28 mouse cellular contexts compared by ENCODE assay signal in the genomic region with DNA sequence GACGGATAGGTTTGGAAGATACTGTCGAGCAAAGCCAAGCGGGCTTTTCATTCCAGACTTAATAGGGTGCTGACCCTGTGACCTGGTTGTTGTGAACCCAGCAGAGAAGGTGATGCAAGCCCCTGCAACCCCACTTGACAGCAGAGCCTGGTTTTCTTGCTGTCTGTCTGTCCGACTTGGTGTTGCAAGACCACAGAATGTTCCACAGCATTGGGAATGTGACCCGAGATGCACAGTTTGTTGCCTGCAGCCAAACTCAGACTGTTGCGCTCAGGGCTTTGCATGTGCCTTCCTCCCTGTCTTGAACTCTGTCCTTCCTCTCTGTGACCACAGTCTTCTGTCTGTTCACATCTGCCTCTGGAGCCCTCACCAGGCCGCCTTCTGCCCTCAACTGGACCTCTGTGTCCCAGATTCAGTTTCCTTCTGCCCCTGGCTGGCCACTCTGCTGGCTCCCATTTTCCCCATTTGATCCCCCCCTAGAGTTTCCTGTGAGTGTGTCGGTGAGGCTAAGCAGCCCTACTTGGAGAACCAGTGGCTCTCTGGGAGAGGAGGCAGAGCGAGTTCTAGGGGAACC. TPM values are rescaled to one million over a fixed set of nuclear protein-coding genes. Genes with fewer than 3 reads are reported as not detected.
A peak's percentile ranks its signal among the peaks of the same experiment; 100 is the strongest.
DNase-seq lines count a peak whose midpoint lies in the region; ATAC-seq and TF ChIP-seq lines count a peak whose summit lies in the region.
"Had no signal": no experiment of that assay in that cellular context is flagged by ENCODE, and none has a peak within 500 bp of the region (broad histone marks: within the 10 kb centered on the region; RNA-seq: fewer than 3 reads in every experiment).

No protein-coding gene starts in this region.

- no peak for TF ChIP-seq RAD21 in MEL (IDR thresholded peaks at IDR 0.05; ENCODE audit: low read depth, low read length)

- peaks cover 6% of the 10 kb centered on the region; the same call in 1 of the 2 replicates for H3K4me1 ChIP-seq in heart, embryonic 12.5 days (replicated peaks)
- H3K4me1 ChIP-seq in MEL (ENCODE audit: control insufficient read depth in 1 of 2, insufficient read depth in 2 of 2, low read length in 2 of 2): peaks cover 8 to 14% of the 10 kb centered on the region in 2 experiments; a peak in 3 of 4 replicates
- peaks cover 33% of the 10 kb centered on the region for H3K4me1 ChIP-seq in megakaryocyte, embryonic 14.5 days
- H3K4me1 ChIP-seq: embryonic facial prominence, embryonic 13.5 days; midbrain, embryonic 12.5 days; neural tube, embryonic 13.5 days had no signal

- no peaks in the 10 kb centered on the region for H3K36me3 ChIP-seq in heart, embryonic 12.5 days
- H3K36me3 ChIP-seq in MEL (ENCODE audit: control insufficient read depth in 1 of 2, insufficient read depth in 2 of 2, low read length in 2 of 2): peaks cover 0 to 5% of the 10 kb centered on the region in 2 experiments; a peak in 2 of 4 replicates
- no peaks in the 10 kb centered on the region for H3K36me3 ChIP-seq in megakaryocyte, embryonic 14.5 days (replicated peaks; ENCODE audit: low read length)
- H3K36me3 ChIP-seq: embryonic facial prominence, embryonic 13.5 days; midbrain, embryonic 12.5 days; neural tube, embryonic 13.5 days had no signal

- H3K79me2 ChIP-seq in MEL (ENCODE audit: control insufficient read depth, insufficient read depth, low read length, poor library complexity): no peaks in the 10 kb centered on the region

- TF ChIP-seq CTCF in MEL (IDR thresholded peaks at IDR 0.05 in 2 of 3, conservative IDR thresholded peaks at IDR 0.05 in 1 of 3; ENCODE audit: control insufficient read depth in 1 of 3, insufficient read depth in 1 of 3, low read depth in 2 of 3, low read length in 3 of 3, poor library complexity in 1 of 3, severe bottlenecking in 1 of 3): no peak

- H3K4me2 ChIP-seq in heart, embryonic 12.5 days: no peak overlapping the region
- H3K4me2 ChIP-seq: embryonic facial prominence, embryonic 13.5 days; midbrain, embryonic 12.5 days; neural tube, embryonic 13.5 days had no signal

- no peak for TF ChIP-seq POLR2A in MEL (IDR thresholded peaks at IDR 0.05; ENCODE audit: control insufficient read depth in 1 of 2, insufficient read depth in 1 of 2, low read depth in 1 of 2, low read length in 2 of 2, poor library complexity in 1 of 2)

- TF ChIP-seq EP300 in MEL (IDR thresholded peaks at IDR 0.05; ENCODE audit: low read depth in 1 of 2, low read length in 2 of 2): no peak

- no peak overlapping the region for H3K27ac ChIP-seq in heart, embryonic 12.5 days (ENCODE audit: poor library complexity, severe bottlenecking)
- no peak overlapping the region for H3K27ac ChIP-seq in MEL (ENCODE audit: control insufficient read depth, low read depth, low read length)
- H3K27ac ChIP-seq: embryonic facial prominence, embryonic 13.5 days; heart, embryonic 10.5 days; left cerebral cortex, adult 2 months; liver, embryonic 14.5 days; midbrain, embryonic 12.5 days; neural tube, embryonic 13.5 days had no signal

- peak; percentile 93 for DNase-seq in heart, adult 11 months
- no peak for DNase-seq in MEL (ENCODE audit: low read depth, low spot score)
- DNase-seq in embryo, embryonic 10.5 days (ENCODE audit: low spot score): no peak
- DNase-seq in kidney, adult 18-20 months: no peak
- DNase-seq: cerebellum, adult 18-20 months; gastrocnemius, postnatal 25 days; heart, postnatal 10 days; kidney, adult 9 months; kidney, postnatal 25 days; left cerebral cortex, postnatal 4 days; lung, postnatal 14 days; right cerebral cortex, adult 18-20 months; spleen, adult 18-20 months; thymus, adult 18-20 months had no signal

- 76% methylated on average over 9 of the region's 9 CpGs for WGBS in heart, embryonic 12.5 days

- H3K27me3 ChIP-seq in heart, embryonic 12.5 days (replicated peaks): no peaks in the 10 kb centered on the region
- H3K27me3 ChIP-seq in MEL (ENCODE audit: control insufficient read depth in 1 of 2, insufficient read depth in 2 of 2, low read length in 2 of 2): no peaks in the 10 kb centered on the region
- peaks cover 19% of the 10 kb centered on the region for H3K27me3 ChIP-seq in megakaryocyte, embryonic 14.5 days (replicated peaks)
- H3K27me3 ChIP-seq: embryonic facial prominence, embryonic 13.5 days; midbrain, embryonic 12.5 days; neural tube, embryonic 13.5 days had no signal

- no peaks in the 10 kb centered on the region for H3K9me3 ChIP-seq in heart, embryonic 12.5 days (replicated peaks)
- no peaks in the 10 kb centered on the region for H3K9me3 ChIP-seq in MEL (replicated peaks; ENCODE audit: insufficient read depth, low read length)
- no peaks in the 10 kb centered on the region for H3K9me3 ChIP-seq in megakaryocyte, embryonic 14.5 days
- H3K9me3 ChIP-seq: embryonic facial prominence, embryonic 13.5 days; G1E; heart, embryonic 10.5 days; midbrain, embryonic 12.5 days; neural tube, embryonic 13.5 days had no signal

- no peak overlapping the region for H3K9ac ChIP-seq in heart, embryonic 12.5 days
- H3K9ac ChIP-seq in MEL (ENCODE audit: control insufficient read depth, low read depth, low read length, poor library complexity, severe bottlenecking): peak overlapping the region; percentile 8; the same call in 1 of the 2 replicates
- H3K9ac ChIP-seq: embryonic facial prominence, embryonic 13.5 days; liver, embryonic 14.5 days; midbrain, embryonic 12.5 days; neural tube, embryonic 13.5 days had no signal

- H3K4me3 ChIP-seq in heart, embryonic 12.5 days: no peak overlapping the region
- no peak overlapping the region for H3K4me3 ChIP-seq in MEL (ENCODE audit: control insufficient read depth in 1 of 2, insufficient read depth in 1 of 2, low read depth in 2 of 2, low read length in 2 of 2)
- peak overlapping the region; percentile 4 for H3K4me3 ChIP-seq in megakaryocyte, embryonic 14.5 days (replicated peaks)
- H3K4me3 ChIP-seq: embryonic facial prominence, embryonic 13.5 days; heart, embryonic 10.5 days; left cerebral cortex, adult 2 months; midbrain, embryonic 12.5 days; neural tube, embryonic 13.5 days had no signal

- no peak for ATAC-seq in heart, embryonic 12.5 days (ENCODE audit: insufficient number of reproducible peaks, low FRiP score)
- ATAC-seq in granulocyte monocyte progenitor cell, adult 5-6 weeks (replicated peaks; ENCODE audit: poor library complexity, severe bottlenecking): peak; percentile 51
- ATAC-seq in erythroblast, adult 5-6 weeks (replicated peaks; ENCODE audit: low FRiP score, poor library complexity, severe bottlenecking): no peak
- ATAC-seq: forebrain, embryonic 16.5 days had no signal

TF ChIP-seq in MEL, 35 proteins besides CTCF, POLR2A, EP300 and RAD21 (continues in another document):
- TF ChIP-seq MEF2A (IDR thresholded peaks at IDR 0.05; ENCODE audit: extremely low read depth, insufficient replicate concordance, low read depth, low read length, poor library complexity, severe bottlenecking): no peak

RNA-seq across cellular contexts. Expression of a gene that starts 16.8 kb away (rescaled TPM):
- polyA plus RNA-seq in heart, embryonic 12.5 days (2016; fragmentation: Nextera tagmentation; extraction: Ambion mirVana): 0.87 and 1.1 TPM in 2 replicates
- total RNA-seq in MEL (2012; rRNA removed): 111 and 136 TPM in 2 replicates
- 100 to 1,000 TPM; 102 to 121 TPM for polyA plus RNA-seq in MEL (2012; ENCODE audit: insufficient read depth in 1 of 2, insufficient read length in 2 of 2, low read depth in 1 of 2, low replicate concordance in 2 of 2, missing spikeins in 1 of 2)
- 32.5 and 43.1 TPM in 2 replicates for total RNA-seq in granulocyte monocyte progenitor cell, adult 5-6 weeks (2014; fragmentation: Nextera tagmentation)
- 111 and 115 TPM in 2 replicates for total RNA-seq in granulocyte monocyte progenitor cell, adult 5-6 weeks (2017)
- polyA plus RNA-seq in megakaryocyte, embryonic 14.5 days (2012; ENCODE audit: insufficient read depth, low replicate concordance): 10.1 and 13.2 TPM in 2 replicates
- total RNA-seq in erythroblast, adult 5-6 weeks (2015; ENCODE audit: low replicate concordance): 2.9 and 22.8 TPM in 2 replicates
- total RNA-seq in erythroblast, adult 5-6 weeks (2017; ENCODE audit: low replicate concordance): 36.4 and 49.5 TPM in 2 replicates

RNA-seq across cellular contexts. Expression of a gene that starts 39.6 kb away (rescaled TPM):
- 0.46 TPM in 1 of 2 replicates, not detected in the other for polyA plus RNA-seq in heart, embryonic 12.5 days (2016; fragmentation: Nextera tagmentation; extraction: Ambion mirVana)
- 0.26 and 0.81 TPM in 2 replicates for total RNA-seq in MEL (2012; rRNA removed)
- 1 to 10 TPM in 1 of 2 experiments, not detected in 1; 2.8 TPM for polyA plus RNA-seq in MEL (2012; ENCODE audit: insufficient read depth in 1 of 2, insufficient read length in 2 of 2, low read depth in 1 of 2, low replicate concordance in 2 of 2, missing spikeins in 1 of 2)
- not detected in 2 replicates for total RNA-seq in granulocyte monocyte progenitor cell, adult 5-6 weeks (2014; fragmentation: Nextera tagmentation)
- 3.2 TPM in 1 of 2 replicates, not detected in the other for total RNA-seq in granulocyte monocyte progenitor cell, adult 5-6 weeks (2017)
- polyA plus RNA-seq in megakaryocyte, embryonic 14.5 days (2012; ENCODE audit: insufficient read depth, low replicate concordance): 2.5 TPM in 1 of 2 replicates, not detected in the other
- total RNA-seq in erythroblast, adult 5-6 weeks (2015; ENCODE audit: low replicate concordance): not detected in 2 replicates
- total RNA-seq in erythroblast, adult 5-6 weeks (2017; ENCODE audit: low replicate concordance): not detected in 2 replicates
- total RNA-seq: G1E; gastrocnemius, postnatal 25 days; heart, postnatal 10 days; layer of hippocampus, adult 8-10 months; left cerebral cortex, postnatal 4 days had no signal
- polyA plus RNA-seq: CD4-positive, CD25-positive, alpha-beta regulatory T cell, adult 4 months; G1E had no signal

RNA-seq across cellular contexts. Expression of a gene that starts 41.8 kb away (rescaled TPM):
- polyA plus RNA-seq in heart, embryonic 12.5 days (2016; fragmentation: Nextera tagmentation; extraction: Ambion mirVana): 7.0 and 7.9 TPM in 2 replicates
- total RNA-seq in MEL (2012; rRNA removed): 5.2 TPM in 2 replicates
- polyA plus RNA-seq in MEL (2012; ENCODE audit: insufficient read depth in 1 of 2, insufficient read length in 2 of 2, low read depth in 1 of 2, low replicate concordance in 2 of 2, missing spikeins in 1 of 2): 1 to 10 TPM in 1 of 2 experiments, not detected in 1; 6.8 TPM
- 6.7 and 9.5 TPM in 2 replicates for total RNA-seq in granulocyte monocyte progenitor cell, adult 5-6 weeks (2014; fragmentation: Nextera tagmentation)
- total RNA-seq in granulocyte monocyte progenitor cell, adult 5-6 weeks (2017): 6.4 and 17.5 TPM in 2 replicates
- polyA plus RNA-seq in megakaryocyte, embryonic 14.5 days (2012; ENCODE audit: insufficient read depth, low replicate concordance): 31.8 and 48.4 TPM in 2 replicates
- 18.8 and 56.0 TPM in 2 replicates for total RNA-seq in erythroblast, adult 5-6 weeks (2015; ENCODE audit: low replicate concordance)
- 58.7 and 68.4 TPM in 2 replicates for total RNA-seq in erythroblast, adult 5-6 weeks (2017; ENCODE audit: low replicate concordance)

RNA-seq across cellular contexts. Expression of a gene that starts 56.3 kb away (rescaled TPM):
- 30.3 and 32.7 TPM in 2 replicates for polyA plus RNA-seq in heart, embryonic 12.5 days (2016; fragmentation: Nextera tagmentation; extraction: Ambion mirVana)
- total RNA-seq in MEL (2012; rRNA removed): 11.4 and 12.5 TPM in 2 replicates
- polyA plus RNA-seq in MEL (2012; ENCODE audit: insufficient read depth in 1 of 2, insufficient read length in 2 of 2, low read depth in 1 of 2, low replicate concordance in 2 of 2, missing spikeins in 1 of 2): 10 to 100 TPM in 1 of 2 experiments, not detected in 1; 12.0 TPM
- total RNA-seq in granulocyte monocyte progenitor cell, adult 5-6 weeks (2014; fragmentation: Nextera tagmentation): 15.7 and 24.6 TPM in 2 replicates
- total RNA-seq in granulocyte monocyte progenitor cell, adult 5-6 weeks (2017): 11.0 and 11.3 TPM in 2 replicates
- polyA plus RNA-seq in megakaryocyte, embryonic 14.5 days (2012; ENCODE audit: insufficient read depth, low replicate concordance): 2.8 and 7.5 TPM in 2 replicates
- total RNA-seq in erythroblast, adult 5-6 weeks (2015; ENCODE audit: low replicate concordance): 6.3 and 11.5 TPM in 2 replicates
- 3.6 and 8.9 TPM in 2 replicates for total RNA-seq in erythroblast, adult 5-6 weeks (2017; ENCODE audit: low replicate concordance)
